Mouse (Mus musculus) spleen, adult 2 months (tissue): ENCODE data around the gene Tsga10ip. TPM values are rescaled to one million over a fixed set of nuclear protein-coding genes. Genes with fewer than 3 reads are reported as not detected.

Source experiments
- DNase-seq, 2 experiments: peaks; one replicate each; pipeline versions ENCODE4 v3.0.0 to v3.0.0-alpha.2; 2012 to 2021; ENCODE audit warnings: low spot score in 2 of 2, low read depth in 1 of 2
- H3K27ac ChIP-seq: fragments of 200-500 bp; 2 replicates; pipeline ENCODE4 v1.5.1; 2012; ENCODE audit warnings: low read length, inconsistent platforms; ENCODE audit not compliant: insufficient read depth
- H3K27me3 ChIP-seq: fragments of 200-500 bp; 2 replicates; pipeline ENCODE4 v1.6.1; 2012; ENCODE audit warnings: mild to moderate bottlenecking, moderate library complexity, low read length, inconsistent platforms; ENCODE audit not compliant: control insufficient read depth, insufficient read depth
- H3K36me3 ChIP-seq: fragments of 200-500 bp; 2 replicates; pipeline ENCODE4 v1.6.1; 2012; ENCODE audit warnings: mild to moderate bottlenecking, low read length, inconsistent platforms; ENCODE audit not compliant: control insufficient read depth, insufficient read depth
- H3K4me1 ChIP-seq: fragments of 200-500 bp; 2 replicates; pipeline ENCODE4 v1.6.1; 2011; ENCODE audit warnings: inconsistent platforms; ENCODE audit not compliant: control insufficient read depth, insufficient read depth, insufficient read length
- H3K4me3 ChIP-seq: fragments of 200-500 bp; 2 replicates; pipeline ENCODE4 v1.5.1; 2011; ENCODE audit warnings: mild to moderate bottlenecking, inconsistent platforms; ENCODE audit not compliant: insufficient read depth, insufficient read length; ENCODE audit errors: extremely low read depth
- CTCF ChIP-seq: fragments of 200-500 bp; IDR thresholded peaks from 2 replicates; pipeline ENCODE4 v1.5.1; 2011; ENCODE audit warnings: mild to moderate bottlenecking, inconsistent platforms; ENCODE audit not compliant: insufficient read depth, insufficient read length, insufficient replicate concordance; ENCODE audit errors: extremely low read depth
- POLR2A ChIP-seq: fragments of 200-500 bp; IDR thresholded peaks from 2 replicates; pipeline ENCODE4 v1.6.1; 2011; ENCODE audit warnings: low read depth, low read length, inconsistent platforms
- WGBS: fragments of 180-500 bp; shearing (Covaris S2); methylation state at CpG from one replicate; pipeline ENCODE4 v1.1.7; 2018; 5-methylcytosine and 5-hydroxymethylcytosine counted together
- polyA plus RNA-seq: library from polyadenylated mRNA; depleted of rRNA; stranded (reverse); fragments of >200 nt; gene quantifications from 2 replicates; pipeline ENCODE4 v1.2.3, GENCODE M21; 2012; rRNA removed

Gene Tsga10ip
- polyA plus RNA-seq, 1 experiment = 2.3 TPM

GRCm38 (mm10) chr19:5348064-5348463, 54.3 kb downstream of the Tsga10ip start:
- 82% methylated on average over 6 of the region's 6 CpGs for WGBS
- Histone ChIP-seq H3K36me3 (no peaks in the 10 kb centered on the region), H3K27me3 (no peaks in the 10 kb centered on the region), H3K27ac (no peak overlapping the region), H3K4me3 (no peak overlapping the region), H3K4me1 (peaks cover 2% of the 10 kb centered on the region)
- DNase-seq = no peak
- no peak for TF ChIP-seq CTCF
- TF ChIP-seq POLR2A = no peak

DNA sequence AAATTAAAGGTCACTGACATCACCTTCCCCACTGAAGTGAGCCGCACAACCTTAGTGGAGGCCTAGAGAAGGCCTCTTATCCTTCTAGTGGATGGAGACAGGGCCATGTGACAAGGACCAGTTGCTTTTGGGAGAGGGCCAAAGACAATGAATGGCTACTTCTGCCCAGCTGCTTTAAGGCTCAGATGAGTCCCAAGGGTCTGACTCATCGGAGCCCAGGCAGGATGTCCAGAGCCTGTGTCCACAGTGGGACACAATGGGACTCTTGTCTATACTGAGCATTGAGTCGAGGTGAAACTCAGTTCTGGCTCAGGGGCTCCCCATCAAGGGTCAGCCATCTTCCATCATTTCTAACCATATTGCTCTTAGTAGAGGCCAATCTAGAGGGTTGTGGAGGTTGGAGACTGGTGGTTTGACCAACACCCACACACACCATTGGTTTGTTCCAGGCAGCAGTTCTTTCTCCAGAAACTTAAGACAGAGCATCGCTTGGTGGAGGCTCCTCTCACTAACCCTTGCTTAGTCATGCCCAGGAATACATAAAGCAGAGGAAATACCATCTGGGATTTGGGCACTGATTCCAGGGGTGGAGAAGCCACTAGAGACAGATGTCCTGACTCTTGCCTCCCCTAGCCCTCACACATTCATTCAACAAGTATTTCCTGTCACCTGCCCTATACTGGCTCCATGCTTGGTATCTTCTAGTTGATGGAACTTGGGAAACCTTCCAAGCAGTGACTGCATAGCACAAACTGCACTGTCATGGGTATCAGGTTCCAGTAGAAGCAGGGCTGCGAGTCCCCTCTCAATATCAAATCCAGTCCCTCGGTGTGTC, 56.8 kb downstream of the Tsga10ip start:
- no peak for TF ChIP-seq CTCF
- TF ChIP-seq POLR2A = no peak
- 78% methylated on average over 6 of the region's 6 CpGs for WGBS

DNA sequence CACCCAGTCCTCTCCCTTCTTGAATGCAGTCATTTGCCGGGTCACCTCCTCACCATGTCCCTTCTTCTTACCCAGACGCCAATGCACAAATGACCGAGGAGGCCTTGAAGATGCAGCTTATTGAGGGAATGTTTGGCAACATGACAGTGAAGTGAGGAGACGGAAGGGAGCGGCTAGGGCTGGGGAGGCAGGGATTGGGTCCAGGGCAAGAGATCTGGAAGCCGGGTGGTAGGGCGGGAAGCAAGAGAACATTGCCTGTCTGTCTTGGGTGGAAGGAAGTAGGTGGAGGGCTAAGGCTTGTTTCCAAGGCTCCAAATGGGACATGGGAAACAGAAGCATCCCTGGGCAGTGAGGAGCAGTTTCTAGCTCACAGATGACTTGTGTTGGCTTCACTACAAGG, 61.0 kb downstream of the Tsga10ip start:
- Histone ChIP-seq H3K4me1 (no peaks in the 10 kb centered on the region), H3K36me3 (no peaks in the 10 kb centered on the region), H3K27ac (no peak overlapping the region), H3K27me3 (no peaks in the 10 kb centered on the region), H3K4me3 (no peak overlapping the region)
- TF ChIP-seq POLR2A (no peak), CTCF (no peak)
- DNase-seq = no peak
- WGBS = 88% methylated on average over 7 of the region's 7 CpGs

More for the DNA sequence above, 56.8 kb downstream of the Tsga10ip start:
- Histone ChIP-seq H3K27ac (no peak overlapping the region), H3K4me1 (peaks cover 2% of the 10 kb centered on the region), H3K4me3 (no peak overlapping the region), H3K27me3 (no peaks in the 10 kb centered on the region), H3K36me3 (no peaks in the 10 kb centered on the region)
- no peak for DNase-seq

Other genes with a start within 250 kb of the Tsga10ip start
- 35.0 and 44.5 TPM in 2 replicates for gene Pacs1, start 129.4 kb downstream of the Tsga10ip start, polyA plus RNA-seq
- gene Sf3b2, start 107.1 kb downstream of the Tsga10ip start, polyA plus RNA-seq = 117 and 144 TPM in 2 replicates
- 0.37 and 0.69 TPM in 2 replicates for gene Gal3st3, start 104.2 kb downstream of the Tsga10ip start, polyA plus RNA-seq
- not detected in 2 replicates for gene Catsper1, start 66.8 kb downstream of the Tsga10ip start, polyA plus RNA-seq
- 0.32 and 0.82 TPM in 2 replicates for gene Cst6, start 53.0 kb downstream of the Tsga10ip start, polyA plus RNA-seq
- 17.4 and 20.0 TPM in 2 replicates for gene Eif1ad, start 35.8 kb downstream of the Tsga10ip start, polyA plus RNA-seq
- 72.0 and 79.8 TPM in 2 replicates for gene Banf1, start 35.4 kb downstream of the Tsga10ip start, polyA plus RNA-seq
- gene Sart1, start 13.8 kb downstream of the Tsga10ip start, polyA plus RNA-seq = 19.2 and 27.3 TPM in 2 replicates
- gene Drap1, start 22.5 kb upstream of the Tsga10ip start, polyA plus RNA-seq = 59.6 and 75.8 TPM in 2 replicates
- 76.4 and 95.8 TPM in 2 replicates for gene AI837181, start 22.6 kb upstream of the Tsga10ip start, polyA plus RNA-seq
- 0.04 and 0.40 TPM in 2 replicates for gene Fosl1, start 45.0 kb upstream of the Tsga10ip start, polyA plus RNA-seq
- 5.3 and 6.8 TPM in 2 replicates for gene Ccdc85b, start 55.4 kb upstream of the Tsga10ip start, polyA plus RNA-seq
- gene Fibp, start 58.1 kb upstream of the Tsga10ip start, polyA plus RNA-seq = 80.4 and 131 TPM in 2 replicates
- 27.6 and 34.3 TPM in 2 replicates for gene Ctsw, start 66.0 kb upstream of the Tsga10ip start, polyA plus RNA-seq
- gene Efemp2, start 71.4 kb upstream of the Tsga10ip start, polyA plus RNA-seq = 21.7 and 29.4 TPM in 2 replicates
- 41.5 and 53.9 TPM in 2 replicates for gene Mus81, start 85.9 kb upstream of the Tsga10ip start, polyA plus RNA-seq
- 427 and 734 TPM in 2 replicates for gene Cfl1, start 87.9 kb upstream of the Tsga10ip start, polyA plus RNA-seq
- gene 1700020D05Rik, start 101.3 kb upstream of the Tsga10ip start, polyA plus RNA-seq = 0.77 and 1.5 TPM in 2 replicates
- gene Snx32, start 108.0 kb upstream of the Tsga10ip start, polyA plus RNA-seq = 10.8 and 12.2 TPM in 2 replicates
- 0.05 TPM in 2 replicates for gene Ovol1, start 158.1 kb upstream of the Tsga10ip start, polyA plus RNA-seq
- gene Ap5b1, start 165.5 kb upstream of the Tsga10ip start, polyA plus RNA-seq = 18.6 and 25.0 TPM in 2 replicates
- gene Rnaseh2c, start 199.3 kb upstream of the Tsga10ip start, polyA plus RNA-seq = 47.8 and 74.6 TPM in 2 replicates
- 37.3 and 46.1 TPM in 2 replicates for gene Kat5, start 207.7 kb upstream of the Tsga10ip start, polyA plus RNA-seq
- gene Rela, start 235.0 kb upstream of the Tsga10ip start, polyA plus RNA-seq = 87.1 and 110 TPM in 2 replicates